Mouse (Mus musculus): ENCODE data around the gene Tk1. TPM values are rescaled to one million over a fixed set of nuclear protein-coding genes. Genes with fewer than 3 reads are reported as not detected.

Gene Tk1
- polyA plus RNA-seq, 1 experiment from 2014 or later: 138 TPM

DNA sequence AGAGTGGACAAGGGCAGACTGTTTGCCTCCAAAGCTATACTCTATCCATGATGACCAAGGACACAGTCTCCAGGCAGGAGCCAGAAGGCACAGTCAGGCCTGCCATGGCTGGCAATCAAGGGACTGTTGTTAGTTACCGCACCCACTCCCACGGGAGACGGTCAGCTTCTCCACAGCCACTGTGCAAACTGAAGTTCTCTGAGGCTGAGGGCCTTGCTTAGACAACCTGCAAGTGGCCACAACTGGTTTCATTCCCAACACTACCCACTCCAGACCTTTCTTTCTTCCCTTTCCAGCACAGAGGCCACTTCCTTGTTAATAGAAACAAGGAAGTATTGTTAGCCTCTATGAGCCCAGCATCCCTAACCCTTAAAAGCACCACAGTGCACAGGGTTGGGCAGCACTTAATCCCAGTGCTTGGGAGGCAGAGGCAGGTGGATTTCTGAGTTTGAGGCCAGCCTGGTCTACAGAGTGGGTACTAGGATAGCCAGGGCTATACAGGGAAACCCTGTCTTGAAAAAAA lies 22.7 kb downstream of the Tk1 start:
- Histone ChIP-seq H3K9ac (peak overlapping the region; percentile 13; the same call in 1 of the 2 replicates), H3K27ac (replicated peaks) (peak overlapping the region; percentile 58), H3K36me3 (replicated peaks) (peaks cover 90% of the 10 kb centered on the region), H3K4me2 (peak overlapping the region; percentile 80), H3K4me1 (replicated peaks) (peaks cover 85% of the 10 kb centered on the region), H3K9me3 (replicated peaks) (no peaks in the 10 kb centered on the region), H3K4me3 (replicated peaks) (peak overlapping the region; percentile 70), H3K27me3 (no peaks in the 10 kb centered on the region)
- WGBS (ENCODE audit: insufficient replicate concordance): 86% methylated on average over 3 of the region's 3 CpGs
- no peak for ATAC-seq (ENCODE audit: insufficient read depth)

DNA sequence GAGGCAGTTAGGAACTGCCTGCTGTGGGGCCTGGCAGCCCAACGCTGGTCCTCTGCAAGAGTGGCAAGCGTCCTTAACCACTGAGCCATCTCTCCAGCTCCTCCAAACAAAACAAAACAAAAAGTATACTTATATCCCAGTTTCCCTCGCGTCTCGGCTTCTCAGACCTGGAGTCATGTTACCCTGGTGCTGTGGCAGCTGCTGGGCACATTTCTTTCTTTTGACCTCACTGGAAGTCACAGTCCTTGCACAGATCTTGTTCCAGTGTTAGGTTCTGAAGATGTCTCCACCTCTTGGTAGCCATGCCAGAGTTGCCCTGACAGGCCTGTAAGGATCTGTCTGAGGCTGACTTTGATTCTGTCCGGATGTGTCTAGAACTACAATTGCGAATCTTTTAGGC lies 24.2 kb downstream of the Tk1 start:
- Histone ChIP-seq H3K36me3 (replicated peaks) (peaks cover 75% of the 10 kb centered on the region), H3K4me3 (replicated peaks) (peak overlapping the region; percentile 70), H3K9me3 (replicated peaks) (no peaks in the 10 kb centered on the region), H3K27ac (replicated peaks) (peak overlapping the region; percentile 98), H3K4me2 (peak overlapping the region; percentile 80), H3K9ac (peak overlapping the region; percentile 79; the same call in 1 of the 2 replicates), H3K4me1 (replicated peaks) (peaks cover 82% of the 10 kb centered on the region), H3K27me3 (no peaks in the 10 kb centered on the region)
- ATAC-seq (ENCODE audit: insufficient read depth): no peak
- WGBS (ENCODE audit: insufficient replicate concordance): 90% methylated on average over 7 of the region's 7 CpGs

DNA sequence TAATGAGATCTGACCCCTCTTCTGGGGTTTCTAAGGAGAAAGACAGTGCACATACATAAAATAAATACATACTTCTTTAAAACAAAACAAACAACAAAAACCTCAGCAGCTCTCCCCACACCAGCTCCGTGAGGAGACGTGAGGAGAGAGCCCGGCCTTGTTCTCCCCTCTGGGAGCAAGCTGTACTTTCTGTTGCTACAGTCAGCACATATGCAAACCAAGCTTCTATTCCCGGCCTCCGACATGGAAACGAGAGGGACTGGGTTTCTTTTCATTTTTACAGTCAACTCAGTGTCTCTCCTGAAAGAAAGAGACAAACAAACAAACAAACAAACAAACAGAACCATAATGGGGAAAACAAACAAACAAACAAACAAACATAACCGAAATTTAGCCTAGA lies 25.9 kb downstream of the Tk1 start:
- WGBS (ENCODE audit: insufficient replicate concordance): 82% methylated on average over 7 of the region's 7 CpGs
- Histone ChIP-seq H3K4me2 (peak overlapping the region; percentile 80), H3K4me3 (replicated peaks) (peak overlapping the region; percentile 70), H3K9ac (peak overlapping the region; percentile 79), H3K9me3 (replicated peaks) (no peaks in the 10 kb centered on the region), H3K27me3 (no peaks in the 10 kb centered on the region), H3K4me1 (replicated peaks) (peaks cover 84% of the 10 kb centered on the region), H3K27ac (replicated peaks) (peak overlapping the region; percentile 98), H3K36me3 (replicated peaks) (peaks cover 59% of the 10 kb centered on the region)
- no peak for ATAC-seq (ENCODE audit: insufficient read depth)

DNA sequence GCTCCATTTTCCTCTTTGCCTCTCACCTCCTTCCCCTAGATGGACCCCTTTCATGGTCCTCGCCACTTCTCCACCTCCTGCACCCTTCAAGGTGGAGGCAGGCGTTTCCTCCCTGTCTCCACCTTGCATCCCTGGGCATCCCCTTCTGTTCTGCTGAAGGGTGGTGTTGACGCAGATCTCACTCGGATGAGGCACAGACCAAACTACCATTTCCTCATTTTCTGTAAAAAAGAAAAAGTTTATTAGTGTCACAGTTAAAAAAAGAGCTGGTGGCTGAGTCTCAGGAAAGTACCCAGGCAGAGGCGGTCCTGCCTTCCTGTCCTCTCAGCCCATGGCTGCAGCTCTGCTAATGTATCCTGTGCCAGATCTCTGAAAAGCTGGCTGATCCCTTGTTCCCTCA lies 26.7 kb downstream of the Tk1 start:
- peak overlapping the region; percentile 70 for H3K4me3 ChIP-seq (replicated peaks)
- H3K27ac ChIP-seq (replicated peaks): peak overlapping the region; percentile 98
- 40% methylated on average over 5 of the region's 5 CpGs for WGBS (ENCODE audit: insufficient replicate concordance)
- H3K4me2 ChIP-seq: peak overlapping the region; percentile 80
- H3K4me1 ChIP-seq (replicated peaks): peaks cover 83% of the 10 kb centered on the region
- ATAC-seq (ENCODE audit: insufficient read depth): no peak
- H3K27me3 ChIP-seq: no peaks in the 10 kb centered on the region
- peak overlapping the region; percentile 79 for H3K9ac ChIP-seq
- H3K36me3 ChIP-seq (replicated peaks): peaks cover 51% of the 10 kb centered on the region
- no peaks in the 10 kb centered on the region for H3K9me3 ChIP-seq (replicated peaks)

GRCm38 (mm10) chr11:117798160-117798541 lies 27.7 kb downstream of the Tk1 start:
- Histone ChIP-seq H3K36me3 (replicated peaks) (peaks cover 42% of the 10 kb centered on the region), H3K4me3 (replicated peaks) (peak overlapping the region; percentile 70), H3K9me3 (replicated peaks) (no peaks in the 10 kb centered on the region), H3K27ac (replicated peaks) (peak overlapping the region; percentile 98), H3K4me2 (peak overlapping the region; percentile 80), H3K27me3 (no peaks in the 10 kb centered on the region), H3K9ac (peak overlapping the region; percentile 79), H3K4me1 (replicated peaks) (peaks cover 83% of the 10 kb centered on the region)
- WGBS (ENCODE audit: insufficient replicate concordance): 2% methylated on average over 2 of the region's 2 CpGs
- peak; percentile 59 for ATAC-seq (ENCODE audit: insufficient read depth)

- H3K4me3 ChIP-seq (replicated peaks): peak within 1 kb of the TSS; percentile 70
- ATAC-seq (ENCODE audit: insufficient read depth): peak; percentile 96
- peak within 1 kb of the TSS; percentile 80 for H3K4me2 ChIP-seq
- peaks cover 40% of the 10 kb centered on the region for H3K36me3 ChIP-seq (replicated peaks)
- peak within 1 kb of the TSS; percentile 98 for H3K27ac ChIP-seq (replicated peaks)
- 15% methylated on average over 9 of the region's 9 CpGs for WGBS (ENCODE audit: insufficient replicate concordance)
- H3K4me1 ChIP-seq (replicated peaks): peaks cover 83% of the 10 kb centered on the region
- H3K9ac ChIP-seq: peak within 1 kb of the TSS; percentile 79
- H3K9me3 ChIP-seq (replicated peaks): no peaks in the 10 kb centered on the region
- no peaks in the 10 kb centered on the region for H3K27me3 ChIP-seq
These were observed 28.3 kb downstream of the Tk1 start, which contains the start of gene 6030468B19Rik for GRCm38 (mm10) chr11:117797511-117798159. 6030468B19Rik (plus strand) TSS chr11:117797660.

- Histone ChIP-seq H3K36me3 (replicated peaks) (peaks cover 36% of the 10 kb centered on the region), H3K9ac (peak overlapping the region; percentile 79), H3K9me3 (replicated peaks) (no peaks in the 10 kb centered on the region), H3K4me2 (peak overlapping the region; percentile 80), H3K4me3 (replicated peaks) (peak overlapping the region; percentile 70), H3K4me1 (replicated peaks) (peaks cover 83% of the 10 kb centered on the region), H3K27ac (replicated peaks) (peak overlapping the region; percentile 98), H3K27me3 (no peaks in the 10 kb centered on the region)
- 20% methylated on average over 5 of the region's 5 CpGs for WGBS (ENCODE audit: insufficient replicate concordance)
- ATAC-seq (ENCODE audit: insufficient read depth): peak; percentile 17
These were observed 28.9 kb downstream of the Tk1 start for GRCm38 (mm10) chr11:117796954-117797353.

GRCm38 (mm10) chr11:117794035-117794551 lies 31.8 kb downstream of the Tk1 start:
- WGBS (ENCODE audit: insufficient replicate concordance): 71% methylated on average over 4 of the region's 4 CpGs
- Histone ChIP-seq H3K27me3 (no peaks in the 10 kb centered on the region), H3K36me3 (replicated peaks) (peaks cover 22% of the 10 kb centered on the region), H3K4me1 (replicated peaks) (peaks cover 78% of the 10 kb centered on the region), H3K27ac (replicated peaks) (peak overlapping the region; percentile 49), H3K9me3 (replicated peaks) (no peaks in the 10 kb centered on the region), H3K4me3 (replicated peaks) (no peak overlapping the region), H3K4me2 (no peak overlapping the region), H3K9ac (no peak overlapping the region)
- ATAC-seq (ENCODE audit: insufficient read depth): no peak

- WGBS (ENCODE audit: insufficient replicate concordance): 8% methylated on average over 22 of the region's 22 CpGs
- Histone ChIP-seq H3K4me1 (replicated peaks) (peaks cover 75% of the 10 kb centered on the region), H3K36me3 (replicated peaks) (peaks cover 36% of the 10 kb centered on the region), H3K27ac (replicated peaks) (peak overlapping the region; percentile 85), H3K4me3 (replicated peaks) (peak overlapping the region; percentile 47), H3K4me2 (peak overlapping the region; percentile 80), H3K9ac (peak overlapping the region; percentile 58), H3K9me3 (replicated peaks) (no peaks in the 10 kb centered on the region), H3K27me3 (no peaks in the 10 kb centered on the region)
- peak; percentile 74 for ATAC-seq (ENCODE audit: insufficient read depth)
These were observed 33.5 kb downstream of the Tk1 start for GRCm38 (mm10) chr11:117792281-117792888.

DNA sequence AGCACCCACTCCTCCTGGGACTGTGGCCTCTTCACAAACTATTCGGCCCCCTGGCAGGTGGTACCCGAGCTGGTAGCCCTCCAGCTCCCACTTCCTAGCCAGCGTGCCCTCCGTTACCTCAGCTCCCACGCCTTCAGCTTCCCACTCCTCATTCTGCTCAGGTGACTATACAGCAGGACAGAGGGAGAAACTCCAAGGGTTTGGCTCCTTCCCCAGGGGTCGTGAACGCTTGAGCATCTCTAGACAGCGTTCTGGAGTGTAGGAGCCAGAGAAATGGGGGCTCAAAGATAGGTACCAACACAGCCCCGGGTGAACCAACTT lies 34.5 kb downstream of the Tk1 start:
- H3K4me2 ChIP-seq: peak overlapping the region; percentile 80
- ATAC-seq (ENCODE audit: insufficient read depth): no peak
- peak overlapping the region; percentile 85 for H3K27ac ChIP-seq (replicated peaks)
- no peaks in the 10 kb centered on the region for H3K9me3 ChIP-seq (replicated peaks)
- no peak overlapping the region for H3K4me3 ChIP-seq (replicated peaks)
- peaks cover 46% of the 10 kb centered on the region for H3K36me3 ChIP-seq (replicated peaks)
- H3K27me3 ChIP-seq: no peaks in the 10 kb centered on the region
- 82% methylated on average over 9 of the region's 9 CpGs for WGBS (ENCODE audit: insufficient replicate concordance)
- peak overlapping the region; percentile 39; the same call in 1 of the 2 replicates for H3K9ac ChIP-seq
- H3K4me1 ChIP-seq (replicated peaks): peaks cover 68% of the 10 kb centered on the region

DNA sequence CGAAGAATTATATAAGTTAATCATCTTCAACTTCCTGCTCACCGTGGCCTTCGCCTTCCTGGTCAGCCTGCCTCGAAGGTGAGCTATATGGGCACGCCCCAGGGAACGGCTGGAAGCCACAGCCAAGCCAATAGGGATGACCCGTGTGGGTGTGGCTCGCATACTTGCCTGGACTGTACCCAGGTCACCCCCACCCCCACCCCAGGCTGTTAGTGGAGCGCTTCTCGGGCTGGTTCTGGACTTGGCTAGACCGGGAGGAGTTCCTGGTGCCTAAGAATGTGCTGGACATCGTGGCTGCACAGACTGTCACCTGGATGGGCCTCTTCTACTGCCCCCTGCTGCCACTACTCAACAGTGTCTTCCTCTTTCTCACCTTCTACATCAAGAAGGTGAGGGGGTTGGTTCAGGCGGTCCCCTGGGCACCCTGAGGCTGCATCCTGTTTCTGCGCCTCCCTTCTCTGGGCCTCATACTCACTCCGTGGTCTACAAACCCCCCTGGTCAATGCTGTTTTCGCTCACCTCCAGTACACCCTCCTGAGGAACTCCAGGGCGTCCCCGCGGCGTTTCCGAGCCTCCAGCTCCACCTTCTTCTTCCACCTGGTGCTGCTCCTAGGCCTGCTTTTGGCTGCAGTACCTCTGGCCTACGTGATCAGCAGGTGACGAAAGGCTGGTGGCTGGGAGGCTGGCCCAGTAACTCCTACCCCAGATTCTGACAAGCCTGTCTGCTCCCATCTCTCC lies 35.0 kb downstream of the Tk1 start:
- peak overlapping the region; percentile 85 for H3K27ac ChIP-seq (replicated peaks)

More for the DNA sequence above, 35.0 kb downstream of the Tk1 start:
- peak overlapping the region; percentile 46 for H3K4me3 ChIP-seq (replicated peaks)
- no peaks in the 10 kb centered on the region for H3K9me3 ChIP-seq (replicated peaks)
- ATAC-seq (ENCODE audit: insufficient read depth): peak; percentile 73
- H3K36me3 ChIP-seq (replicated peaks): peaks cover 51% of the 10 kb centered on the region
- H3K27me3 ChIP-seq: no peaks in the 10 kb centered on the region
- H3K4me1 ChIP-seq (replicated peaks): peaks cover 67% of the 10 kb centered on the region
- peak overlapping the region; percentile 39 for H3K9ac ChIP-seq
- WGBS (ENCODE audit: insufficient replicate concordance): 40% methylated on average over 23 of the region's 23 CpGs
- peak overlapping the region; percentile 80 for H3K4me2 ChIP-seq
